Mouse (Mus musculus): ENCODE measurements around the gene Actbl2. TPM values are rescaled to one million over a fixed set of nuclear protein-coding genes. Genes with fewer than 3 reads are reported as not detected.
A peak's percentile ranks its signal among the peaks of the same experiment; 100 is the strongest.

The Actbl2 gene
- not detected in 2 replicates for polyA plus RNA-seq (2012; rRNA removed)

GRCm38 (mm10) chr13:111254713-111255112, at the start of gene Actbl2:
TSS of gene Actbl2 (plus strand) at chr13:111255013.
- DNase-seq (ENCODE audit: low read depth, low spot score), result no peak
- 84% methylated on average over 5 of the region's 5 CpGs for WGBS

GRCm38 (mm10) chr13:111210649-111211378, 44.0 kb upstream of the Actbl2 start:
- 57% methylated on average over 8 of the region's 8 CpGs for WGBS
- DNase-seq (ENCODE audit: low read depth, low spot score), result no peak

- WGBS, result 71% methylated on average over 5 of the region's 5 CpGs
- DNase-seq (ENCODE audit: low read depth, low spot score), result no peak
These were observed 26.0 kb upstream of the Actbl2 start for GRCm38 (mm10) chr13:111228768-111229167.

GRCm38 (mm10) chr13:111229541-111229940, 25.3 kb upstream of the Actbl2 start:
- 85% methylated on average over 6 of the region's 6 CpGs for WGBS
- DNase-seq (ENCODE audit: low read depth, low spot score), result no peak

DNA sequence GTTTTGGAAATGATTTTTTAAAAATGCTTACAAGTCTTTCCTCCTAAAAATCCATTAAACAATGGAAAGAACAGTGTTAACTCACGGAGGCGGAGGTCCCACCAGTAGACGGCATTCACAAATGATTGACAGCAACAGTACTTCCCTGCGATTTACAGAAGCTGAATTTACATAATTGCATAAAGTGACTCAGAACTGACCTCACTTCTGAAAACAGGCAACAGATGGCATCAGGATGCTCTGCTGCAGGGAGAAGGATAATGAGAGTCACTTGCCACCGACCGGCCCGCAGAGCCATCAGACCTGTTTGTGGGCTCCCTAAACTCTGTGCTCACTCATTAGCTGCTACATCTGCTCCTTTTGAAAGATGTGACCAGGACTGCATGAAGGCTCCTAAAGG, 22.4 kb upstream of the Actbl2 start:
- WGBS, result 82% methylated on average over 7 of the region's 7 CpGs
- no peak for DNase-seq (ENCODE audit: low read depth, low spot score)

DNA sequence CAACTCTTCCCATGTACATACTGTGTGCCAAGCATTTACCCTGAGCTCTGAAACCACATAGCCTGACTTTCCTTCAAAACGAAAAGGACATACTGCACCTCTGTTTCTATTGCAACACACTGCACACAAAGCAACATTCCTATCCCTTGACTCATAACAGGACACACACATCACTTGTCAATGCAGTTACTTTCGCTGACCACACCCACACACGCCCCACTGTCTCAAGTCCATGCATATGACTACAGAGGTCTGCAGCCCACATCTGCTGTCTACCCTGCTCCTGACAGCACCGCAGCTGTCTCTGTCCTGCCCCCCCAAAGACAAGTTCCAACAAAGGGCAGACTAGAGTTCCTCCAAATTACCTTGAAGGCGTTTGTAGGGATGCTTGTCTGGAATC, 21.5 kb upstream of the Actbl2 start:
- DNase-seq (ENCODE audit: low read depth, low spot score), result no peak
- 44% methylated on average over 5 of the region's 5 CpGs for WGBS

- no peak for DNase-seq (ENCODE audit: low read depth, low spot score)
- WGBS, result 72% methylated on average over 3 of the region's 3 CpGs
These were observed 20.2 kb upstream of the Actbl2 start for GRCm38 (mm10) chr13:111234573-111234972.

DNA sequence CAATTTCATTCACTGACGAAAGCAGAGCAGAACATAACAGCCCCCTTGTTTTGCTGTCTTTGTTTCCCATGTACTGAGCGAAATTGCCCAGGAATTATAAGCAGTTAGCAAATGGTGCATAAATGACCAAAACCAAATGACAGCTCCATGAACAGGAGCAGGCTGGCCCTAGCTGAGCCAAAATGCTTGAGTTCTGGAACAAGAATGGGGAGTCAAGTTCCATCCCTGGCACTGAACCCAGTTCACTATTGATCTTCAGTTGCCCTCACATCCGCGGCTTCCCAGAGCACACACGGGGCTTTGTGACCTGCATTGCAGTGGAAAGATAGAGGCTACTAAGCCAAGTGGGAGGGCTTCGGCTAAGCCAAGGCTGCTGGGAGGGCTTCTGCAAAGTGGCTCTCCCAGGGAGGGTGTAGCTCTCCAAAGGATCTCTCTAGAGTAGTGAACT, 19.1 kb upstream of the Actbl2 start:
- DNase-seq (ENCODE audit: low read depth, low spot score), result no peak
- WGBS, result 83% methylated on average over 6 of the region's 6 CpGs

- no peak for DNase-seq (ENCODE audit: low read depth, low spot score)
- 74% methylated on average over 9 of the region's 9 CpGs for WGBS
These were observed 18.4 kb upstream of the Actbl2 start for GRCm38 (mm10) chr13:111236461-111236864.

DNA sequence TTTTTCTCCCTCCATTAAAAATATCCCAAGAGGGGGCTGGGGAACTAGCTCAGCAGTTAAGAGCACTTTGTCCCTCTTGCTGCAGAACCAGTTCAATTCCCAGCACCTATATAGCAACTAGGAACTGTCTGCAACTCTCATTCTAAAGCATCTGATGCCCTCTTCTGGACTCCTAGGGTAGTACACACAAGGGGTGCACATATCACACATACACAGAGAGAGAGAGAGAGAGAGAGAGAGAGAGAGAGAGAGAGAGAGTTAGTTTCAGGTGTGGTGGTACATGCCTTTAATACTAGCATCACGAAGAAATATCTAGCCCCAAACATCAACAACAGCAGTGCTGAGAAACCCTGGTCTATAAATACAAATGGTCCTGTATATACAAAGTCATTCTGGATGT, 17.5 kb upstream of the Actbl2 start:
- WGBS, result 83% methylated on average over 1 of the region's 1 CpGs
- DNase-seq (ENCODE audit: low read depth, low spot score), result no peak

DNA sequence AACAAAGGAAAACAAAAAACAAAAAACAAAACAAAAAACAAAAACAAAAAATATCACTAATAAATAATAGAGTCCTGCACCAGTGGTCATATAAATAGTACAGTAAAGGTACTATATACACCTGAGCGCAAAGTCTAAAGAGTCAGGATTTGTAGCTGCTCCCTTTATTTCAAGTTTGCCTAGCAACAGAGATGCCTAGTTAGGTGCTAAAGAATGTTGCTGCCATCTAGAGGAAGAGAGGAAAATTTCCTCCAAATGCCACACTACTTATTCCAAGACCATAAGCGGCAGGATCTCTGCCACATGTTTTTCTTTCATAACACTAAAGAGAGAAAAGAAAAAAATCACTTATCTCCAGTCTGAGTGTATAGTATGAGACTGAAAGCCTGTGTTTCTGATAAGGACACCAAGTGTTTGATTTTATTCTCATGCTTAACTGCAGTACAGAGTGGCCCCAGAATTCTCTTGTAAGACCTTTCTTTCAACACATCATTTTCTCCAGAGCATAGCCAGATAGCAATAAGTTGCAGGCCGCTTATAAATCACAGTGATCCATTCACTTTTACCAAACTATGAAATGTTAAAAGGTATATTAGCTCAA, 16.8 kb upstream of the Actbl2 start:
- peak; percentile 51 for DNase-seq (ENCODE audit: low read depth, low spot score)
- 30% methylated on average over 3 of the region's 3 CpGs for WGBS

GRCm38 (mm10) chr13:111251106-111251505, 3.7 kb upstream of the Actbl2 start:
- 77% methylated on average over 5 of the region's 5 CpGs for WGBS
- DNase-seq (ENCODE audit: low read depth, low spot score), result no peak

GRCm38 (mm10) chr13:111251795-111252194, 3.0 kb upstream of the Actbl2 start:
- DNase-seq (ENCODE audit: low read depth, low spot score), result no peak
- WGBS, result 79% methylated on average over 5 of the region's 5 CpGs

DNA sequence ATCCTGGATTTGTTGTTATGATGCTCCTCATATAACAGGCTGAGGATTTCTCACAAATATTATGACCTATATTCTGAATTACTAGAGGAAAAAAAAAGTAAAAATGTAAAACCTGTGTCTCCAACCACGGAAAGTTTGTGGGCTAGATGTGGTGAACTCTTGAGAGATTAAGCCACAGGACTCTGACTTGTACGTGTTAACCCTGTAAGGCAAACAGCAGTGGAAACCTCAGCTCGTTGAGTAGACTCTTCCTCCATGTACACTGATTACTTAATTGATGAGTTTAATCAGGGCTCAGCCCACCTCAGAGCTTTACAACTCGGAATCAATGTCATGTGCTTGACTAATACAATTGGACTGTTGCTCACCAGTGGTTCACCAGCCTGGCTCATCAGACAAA, 3.2 kb downstream of the Actbl2 start:
- WGBS, result 63% methylated on average over 4 of the region's 4 CpGs

DNA sequence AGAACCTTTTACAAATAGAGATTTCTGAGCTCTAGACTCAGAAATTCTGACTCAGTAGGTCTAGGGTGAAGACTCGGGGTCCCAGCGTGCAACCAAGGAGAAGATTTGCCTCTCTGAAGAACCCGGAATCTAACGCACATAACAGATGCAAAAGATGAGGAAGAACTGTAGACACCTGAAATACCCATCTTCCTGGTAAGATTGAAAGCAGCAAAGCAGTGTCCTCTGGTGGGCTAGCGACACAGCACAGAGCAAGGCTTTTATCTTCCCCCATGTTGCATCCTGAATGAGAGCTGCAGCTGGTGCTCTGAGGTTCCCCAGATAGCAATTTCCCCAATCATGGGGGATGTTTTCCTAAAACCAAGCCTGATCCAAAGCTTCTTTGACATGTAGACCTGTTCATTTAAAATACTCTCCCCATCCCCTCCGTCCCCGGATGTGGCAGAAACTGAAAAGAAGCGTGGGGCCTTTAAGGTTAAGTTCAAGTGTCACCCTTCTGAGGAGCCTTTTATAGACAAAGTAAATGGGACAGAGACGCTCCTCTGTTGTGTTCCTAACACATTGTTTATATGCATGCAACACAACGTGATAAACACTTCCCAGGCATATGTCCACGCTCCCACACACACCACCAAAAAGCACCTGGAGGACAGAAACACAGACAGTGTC, 3.7 kb downstream of the Actbl2 start:
- WGBS, result 76% methylated on average over 11 of the region's 11 CpGs
- DNase-seq (ENCODE audit: low read depth, low spot score), result no peak

More for the DNA sequence above, 3.2 kb downstream of the Actbl2 start:
- DNase-seq (ENCODE audit: low read depth, low spot score), result no peak

DNA sequence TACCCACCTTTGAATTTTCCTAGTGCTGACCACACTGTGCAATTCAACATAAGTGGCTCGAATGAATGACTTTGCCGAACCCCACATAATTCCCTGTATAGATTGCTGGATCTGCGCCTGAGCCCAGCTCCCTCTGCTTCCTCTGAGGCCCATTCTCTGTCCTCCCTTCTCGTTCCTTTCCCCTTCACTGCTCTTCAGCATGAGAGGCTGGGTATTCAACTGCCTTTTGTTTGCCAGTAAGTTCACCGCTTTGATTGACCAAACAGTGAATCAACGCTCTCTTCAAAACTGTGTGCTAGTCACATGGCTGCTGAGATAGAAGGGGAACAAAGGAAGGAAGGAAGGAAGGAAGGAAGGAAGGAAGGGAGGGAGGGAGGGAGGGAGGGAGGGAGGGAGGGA, 4.3 kb downstream of the Actbl2 start:
- no peak for DNase-seq (ENCODE audit: low read depth, low spot score)
- WGBS, result 69% methylated on average over 6 of the region's 6 CpGs

DNA sequence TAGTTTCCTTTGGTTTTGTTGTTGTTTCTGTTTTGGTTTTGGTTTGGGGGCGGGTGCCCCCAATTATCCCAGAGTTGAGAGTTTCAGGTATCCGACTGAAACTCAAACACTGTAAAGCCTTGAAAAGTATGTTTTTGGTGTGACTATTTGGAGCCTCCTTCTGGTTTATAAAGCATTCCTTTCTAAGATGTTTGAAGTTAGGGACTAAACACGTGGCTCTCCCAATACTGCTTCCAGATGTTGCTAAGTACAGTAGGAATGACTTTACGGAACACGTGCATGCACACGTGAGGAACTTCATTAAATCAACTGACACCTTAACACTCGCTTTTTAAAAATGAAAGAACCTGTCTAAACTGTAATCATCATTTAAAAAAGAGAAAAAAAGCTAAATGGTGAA, 4.9 kb downstream of the Actbl2 start:
- no peak for DNase-seq (ENCODE audit: low read depth, low spot score)
- WGBS, result 63% methylated on average over 7 of the region's 7 CpGs

GRCm38 (mm10) chr13:111263186-111263585, 8.4 kb downstream of the Actbl2 start:
- DNase-seq (ENCODE audit: low read depth, low spot score), result no peak
- 70% methylated on average over 2 of the region's 2 CpGs for WGBS

- WGBS, result 90% methylated on average over 3 of the region's 3 CpGs
- no peak for DNase-seq (ENCODE audit: low read depth, low spot score)
These were observed 8.9 kb downstream of the Actbl2 start for GRCm38 (mm10) chr13:111263758-111264157.

- 73% methylated on average over 4 of the region's 4 CpGs for WGBS
- DNase-seq (ENCODE audit: low read depth, low spot score), result no peak
These were observed 10.6 kb downstream of the Actbl2 start for GRCm38 (mm10) chr13:111265231-111266000.

All from large intestine, adult 2 months (tissue).